Mouse (Mus musculus): Measurements from ENCODE around the gene Tctex1d4.

DNA sequence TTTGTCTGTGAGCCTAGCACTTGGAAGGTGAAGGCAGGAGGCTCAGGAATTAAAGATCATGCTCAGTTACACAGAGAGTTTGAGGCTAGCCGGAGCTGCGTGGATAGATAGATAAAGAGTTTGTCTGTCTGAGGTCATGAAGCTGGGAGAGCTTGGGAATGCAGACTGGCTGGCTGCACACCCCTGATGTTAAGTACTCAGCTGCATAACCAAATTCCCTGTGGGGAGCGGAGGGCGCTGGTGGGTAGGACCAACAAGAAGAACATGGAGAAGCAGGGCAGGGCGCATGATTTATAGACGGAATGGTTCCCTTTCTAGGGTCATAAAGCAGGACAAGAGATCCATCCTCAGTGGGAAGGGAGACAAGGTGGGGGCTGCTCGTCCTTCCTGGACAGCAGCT lies 16.4 kb downstream of the Tctex1d4 start:
- TF ChIP-seq CTCF (IDR thresholded peaks at IDR 0.05; ENCODE audit: low read depth): no peak
- no peak for TF ChIP-seq EP300 (IDR thresholded peaks at IDR 0.05; ENCODE audit: low read depth)

Data from liver, embryonic 14.5 days (tissue).